Mouse (Mus musculus) MEL (cell line): ENCODE measurements around the gene Aurkaip1.

Experiments
- BHLHE40 ChIP-seq: IDR thresholded peaks from 2 replicates; pipeline ENCODE4 v1.6.1; 2012; ENCODE audit warnings: low read depth, mild to moderate bottlenecking, inconsistent platforms, low read length, improper control_type of control experiment, borderline replicate concordance
- CHD1 ChIP-seq: IDR thresholded peaks from 2 replicates; pipeline ENCODE4 v1.6.1; 2012; ENCODE audit warnings: low read depth, mild to moderate bottlenecking, inconsistent platforms, low read length, improper control_type of control experiment
- CTCF ChIP-seq, 3 experiments: IDR thresholded peaks in 2 of 3; conservative IDR thresholded peaks in 1 of 3; 2 replicates each; pipeline ENCODE4 v1.5.1; 2011 to 2012; ENCODE audit warnings: low read length in 3 of 3, low read depth in 2 of 3, mild to moderate bottlenecking in 2 of 3, improper control_type of control experiment in 1 of 3, inconsistent platforms in 1 of 3, mixed read lengths in 1 of 3, moderate library complexity in 1 of 3; ENCODE audit not compliant: control insufficient read depth in 1 of 3, insufficient read depth in 1 of 3, poor library complexity in 1 of 3, severe bottlenecking in 1 of 3
- GABPA ChIP-seq: IDR thresholded peaks from 2 replicates; pipeline ENCODE4 v1.6.1; 2012; ENCODE audit warnings: low read depth, mild to moderate bottlenecking, inconsistent platforms, low read length, improper control_type of control experiment, moderate library complexity
- KAT2A ChIP-seq: conservative IDR thresholded peaks from 2 replicates; pipeline ENCODE4 v1.6.1; 2012; ENCODE audit warnings: low read depth, low read length, improper control_type of control experiment, inconsistent platforms
- MYC ChIP-seq: IDR thresholded peaks from 2 replicates; pipeline ENCODE4 v1.6.1; 2011; ENCODE audit warnings: low read depth, mild to moderate bottlenecking, low read length, improper control_type of control experiment, moderate library complexity
- NELFE ChIP-seq: IDR thresholded peaks from 2 replicates; pipeline ENCODE4 v1.6.1; 2011; ENCODE audit warnings: low read depth, low read length, improper control_type of control experiment
- POLR2A ChIP-seq, 2 experiments: IDR thresholded peaks; 2 replicates each; pipeline ENCODE4 v1.6.1; 2011 to 2012; ENCODE audit warnings: low read length in 2 of 2, mild to moderate bottlenecking in 2 of 2, control low read depth in 1 of 2, improper control_type of control experiment in 1 of 2, low read depth in 1 of 2, moderate library complexity in 1 of 2; ENCODE audit not compliant: control insufficient read depth in 1 of 2, insufficient read depth in 1 of 2, poor library complexity in 1 of 2
- POLR2AphosphoS2 ChIP-seq: IDR thresholded peaks from 2 replicates; pipeline ENCODE4 v1.6.1; 2011; ENCODE audit warnings: low read length, improper control_type of control experiment
- RAD21 ChIP-seq: IDR thresholded peaks from 2 replicates; pipeline ENCODE4 v1.6.1; 2011; ENCODE audit warnings: mild to moderate bottlenecking, low read depth, low read length, improper control_type of control experiment
- UBTF ChIP-seq: IDR thresholded peaks from 2 replicates; pipeline ENCODE4 v1.6.1; 2012; ENCODE audit warnings: low read depth, mild to moderate bottlenecking, inconsistent platforms, low read length, improper control_type of control experiment, moderate library complexity, borderline replicate concordance; ENCODE audit not compliant: insufficient read depth

- TF ChIP-seq CTCF (IDR thresholded peaks at IDR 0.05 in 2 of 3, conservative IDR thresholded peaks at IDR 0.05 in 1 of 3; ENCODE audit: control insufficient read depth in 1 of 3, insufficient read depth in 1 of 3, low read depth in 2 of 3, low read length in 3 of 3, poor library complexity in 1 of 3, severe bottlenecking in 1 of 3) = no peak
- no peak for TF ChIP-seq NELFE
- no peak for TF ChIP-seq POLR2AphosphoS2
- no peak for TF ChIP-seq MYC
- no peak for TF ChIP-seq UBTF
- TF ChIP-seq KAT2A = no peak
- no peak for TF ChIP-seq GABPA
- TF ChIP-seq BHLHE40 = no peak
- TF ChIP-seq POLR2A (IDR thresholded peaks at IDR 0.05; ENCODE audit: control insufficient read depth in 1 of 2, insufficient read depth in 1 of 2, low read depth in 1 of 2, low read length in 2 of 2, poor library complexity in 1 of 2) = no peak
- TF ChIP-seq CHD1 = no peak
- TF ChIP-seq RAD21 = no peak
Measured at GRCm38 (mm10) chr4:155871404-155871803, 40.3 kb downstream of the Aurkaip1 start.
